7 mouse cellular contexts compared by ENCODE assay signal in genomic region chr3:51353325-51354033, GRCm38 (mm10). TPM values are rescaled to one million over a fixed set of nuclear protein-coding genes. Genes with fewer than 3 reads are reported as not detected.
A peak's percentile ranks its signal among the peaks of the same experiment; 100 is the strongest.
DNase-seq lines count a peak whose midpoint lies in the region; ATAC-seq and TF ChIP-seq lines count a peak whose summit lies in the region.

No protein-coding gene starts in this region.

- H3K4me3 ChIP-seq in kidney, adult 2 months (ENCODE audit: insufficient read depth, low read depth, low read length), result no peak overlapping the region
- H3K4me3 ChIP-seq in kidney, embryonic 16.5 days (ENCODE audit: low read length), result no peak overlapping the region
- no peak overlapping the region; the same call in 1 of the 2 replicates for H3K4me3 ChIP-seq in G1E (ENCODE audit: low read depth, low read length)
- H3K4me3 ChIP-seq in liver, embryonic 15.5 days (replicated peaks), result no peak overlapping the region

- no peaks in the 10 kb centered on the region for H3K36me3 ChIP-seq in kidney, adult 2 months (ENCODE audit: control insufficient read depth, insufficient read depth, low read length)
- no peaks in the 10 kb centered on the region for H3K36me3 ChIP-seq in kidney, embryonic 16.5 days (ENCODE audit: insufficient read depth, low read length)
- no peaks in the 10 kb centered on the region for H3K36me3 ChIP-seq in G1E (replicated peaks)
- no peaks in the 10 kb centered on the region for H3K36me3 ChIP-seq in liver, embryonic 15.5 days (replicated peaks)

- no peak for TF ChIP-seq POLR2A in kidney, adult 2 months (IDR thresholded peaks at IDR 0.05; ENCODE audit: low read depth, low read length)

- H3K27me3 ChIP-seq in kidney, adult 2 months (replicated peaks; ENCODE audit: control insufficient read depth, insufficient read depth, low read length), result no peaks in the 10 kb centered on the region
- no peaks in the 10 kb centered on the region for H3K27me3 ChIP-seq in kidney, embryonic 16.5 days (ENCODE audit: insufficient read depth, low read length)
- H3K27me3 ChIP-seq in G1E (ENCODE audit: insufficient read depth, low read length), result peaks cover 6% of the 10 kb centered on the region
- no peaks in the 10 kb centered on the region for H3K27me3 ChIP-seq in liver, embryonic 15.5 days

- peak; percentile 78 for TF ChIP-seq CTCF in kidney, adult 2 months (conservative IDR thresholded peaks at IDR 0.05; ENCODE audit: insufficient read depth, insufficient read length, low read depth, low read length)
- TF ChIP-seq CTCF in G1E (IDR thresholded peaks at IDR 0.05; ENCODE audit: low read depth, low read length), result peak; percentile 41

- H3K4me2 ChIP-seq in kidney, embryonic 16.5 days (replicated peaks; ENCODE audit: low read depth, low read length), result no peak overlapping the region
- H3K4me2 ChIP-seq in liver, embryonic 15.5 days, result no peak overlapping the region

- no peaks in the 10 kb centered on the region; the same call in 1 of the 2 replicates for H3K4me1 ChIP-seq in kidney, adult 2 months (ENCODE audit: control insufficient read depth, insufficient read depth, low read length)
- 0 out of 2 replicates have a peak, but pooled peaks cover 7% of the 10 kb centered on the region for H3K4me1 ChIP-seq in kidney, embryonic 16.5 days (ENCODE audit: insufficient read depth, low read length)
- peaks cover 34% of the 10 kb centered on the region for H3K4me1 ChIP-seq in G1E (ENCODE audit: insufficient read depth, low read depth, low read length)
- peaks cover 35% of the 10 kb centered on the region for H3K4me1 ChIP-seq in liver, embryonic 15.5 days (replicated peaks)

- no peak for ATAC-seq in kidney, embryonic 16.5 days (ENCODE audit: low FRiP score, low TSS enrichment)
- ATAC-seq in G1E (ENCODE audit: extremely low read depth, insufficient number of reproducible peaks, low FRiP score, poor library complexity, severe bottlenecking), result peak; percentile 42; the same call in 1 of the 2 replicates
- ATAC-seq in liver, embryonic 15.5 days (ENCODE audit: insufficient read depth), result peak; percentile 38; the same call in 1 of the 2 replicates

- no peaks in the 10 kb centered on the region for H3K9me3 ChIP-seq in kidney, embryonic 16.5 days (ENCODE audit: low read length)
- no peaks in the 10 kb centered on the region for H3K9me3 ChIP-seq in G1E (replicated peaks)
- H3K9me3 ChIP-seq in liver, embryonic 15.5 days (replicated peaks), result no peaks in the 10 kb centered on the region

- peak; percentile 69 for DNase-seq in kidney, adult 2 months
- peak; percentile 84 for DNase-seq in CD4-positive, CD25-positive, alpha-beta regulatory T cell, adult 2 months (ENCODE audit: low read depth, low spot score)
- DNase-seq in G1E (ENCODE audit: low spot score), result no peak
- peak; percentile 61 for DNase-seq in embryo, embryonic 11 days
- peak; percentile 66 to 83 for DNase-seq in spleen, postnatal 10 days (ENCODE audit: low spot score in 2 of 2)

- no peak overlapping the region for H3K9ac ChIP-seq in kidney, embryonic 16.5 days (replicated peaks; ENCODE audit: low read length)
- H3K9ac ChIP-seq in liver, embryonic 15.5 days, result no peak overlapping the region

- WGBS in kidney, adult 2 months, result 75% methylated on average over 4 of the region's 4 CpGs
- 82% methylated on average over 4 of the region's 4 CpGs for WGBS in kidney, embryonic 16.5 days
- WGBS in liver, embryonic 15.5 days (ENCODE audit: insufficient replicate concordance), result 46% methylated on average over 4 of the region's 4 CpGs

- no peak overlapping the region for H3K27ac ChIP-seq in kidney, adult 2 months (ENCODE audit: insufficient read depth, low read depth, low read length)
- H3K27ac ChIP-seq in kidney, embryonic 16.5 days (ENCODE audit: low read length), result no peak overlapping the region
- H3K27ac ChIP-seq in liver, embryonic 15.5 days (replicated peaks), result no peak overlapping the region

RNA-seq across cellular contexts. Expression of gene Elf2, which starts 13.0 kb away (rescaled TPM):
- 23.5 and 28.1 TPM in 2 replicates for polyA plus RNA-seq in kidney, adult 2 months (2012; rRNA removed)
- polyA plus RNA-seq in kidney, embryonic 16.5 days (2015; fragmentation: Nextera tagmentation; extraction: Ambion mirVana), result 62.9 and 64.4 TPM in 2 replicates
- total RNA-seq in G1E (2014; fragmentation: Nextera tagmentation) (67.8 and 73.6 TPM in 2 replicates), G1E (2017) (98.1 and 111 TPM in 2 replicates)
- polyA plus RNA-seq in G1E (2012), result 38.1 and 52.6 TPM in 2 replicates
- 22.3 and 22.6 TPM in 2 replicates for polyA plus RNA-seq in liver, embryonic 15.5 days (2015; fragmentation: Nextera tagmentation; extraction: Ambion mirVana)

RNA-seq across cellular contexts. Expression of gene Mgarp, which starts 43.1 kb away (rescaled TPM):
- 0.80 TPM in 1 of 2 replicates, not detected in the other for polyA plus RNA-seq in kidney, adult 2 months (2012; rRNA removed)
- 7.3 and 10.5 TPM in 2 replicates for polyA plus RNA-seq in kidney, embryonic 16.5 days (2015; fragmentation: Nextera tagmentation; extraction: Ambion mirVana)
- total RNA-seq in G1E (2014; fragmentation: Nextera tagmentation) (5.6 and 6.6 TPM in 2 replicates), G1E (2017) (20.3 and 24.7 TPM in 2 replicates)
- 14.4 and 16.8 TPM in 2 replicates for polyA plus RNA-seq in G1E (2012)
- 1.3 and 1.9 TPM in 2 replicates for polyA plus RNA-seq in liver, embryonic 15.5 days (2015; fragmentation: Nextera tagmentation; extraction: Ambion mirVana)

RNA-seq across cellular contexts. Expression of gene Ndufc1, which starts 55.3 kb away (rescaled TPM):
- polyA plus RNA-seq in kidney, adult 2 months (2012; rRNA removed), result 368 and 461 TPM in 2 replicates
- polyA plus RNA-seq in kidney, embryonic 16.5 days (2015; fragmentation: Nextera tagmentation; extraction: Ambion mirVana), result 672 and 707 TPM in 2 replicates
- 199 and 247 TPM in 2 replicates for total RNA-seq in G1E (2014; fragmentation: Nextera tagmentation)
- 106 and 114 TPM in 2 replicates for total RNA-seq in G1E (2017)
- polyA plus RNA-seq in G1E (2012), result 16.7 and 38.6 TPM in 2 replicates
- 308 and 386 TPM in 2 replicates for polyA plus RNA-seq in liver, embryonic 15.5 days (2015; fragmentation: Nextera tagmentation; extraction: Ambion mirVana)
